Mouse (Mus musculus): ENCODE results near the gene Tex22.

Tex22 gene

DNA sequence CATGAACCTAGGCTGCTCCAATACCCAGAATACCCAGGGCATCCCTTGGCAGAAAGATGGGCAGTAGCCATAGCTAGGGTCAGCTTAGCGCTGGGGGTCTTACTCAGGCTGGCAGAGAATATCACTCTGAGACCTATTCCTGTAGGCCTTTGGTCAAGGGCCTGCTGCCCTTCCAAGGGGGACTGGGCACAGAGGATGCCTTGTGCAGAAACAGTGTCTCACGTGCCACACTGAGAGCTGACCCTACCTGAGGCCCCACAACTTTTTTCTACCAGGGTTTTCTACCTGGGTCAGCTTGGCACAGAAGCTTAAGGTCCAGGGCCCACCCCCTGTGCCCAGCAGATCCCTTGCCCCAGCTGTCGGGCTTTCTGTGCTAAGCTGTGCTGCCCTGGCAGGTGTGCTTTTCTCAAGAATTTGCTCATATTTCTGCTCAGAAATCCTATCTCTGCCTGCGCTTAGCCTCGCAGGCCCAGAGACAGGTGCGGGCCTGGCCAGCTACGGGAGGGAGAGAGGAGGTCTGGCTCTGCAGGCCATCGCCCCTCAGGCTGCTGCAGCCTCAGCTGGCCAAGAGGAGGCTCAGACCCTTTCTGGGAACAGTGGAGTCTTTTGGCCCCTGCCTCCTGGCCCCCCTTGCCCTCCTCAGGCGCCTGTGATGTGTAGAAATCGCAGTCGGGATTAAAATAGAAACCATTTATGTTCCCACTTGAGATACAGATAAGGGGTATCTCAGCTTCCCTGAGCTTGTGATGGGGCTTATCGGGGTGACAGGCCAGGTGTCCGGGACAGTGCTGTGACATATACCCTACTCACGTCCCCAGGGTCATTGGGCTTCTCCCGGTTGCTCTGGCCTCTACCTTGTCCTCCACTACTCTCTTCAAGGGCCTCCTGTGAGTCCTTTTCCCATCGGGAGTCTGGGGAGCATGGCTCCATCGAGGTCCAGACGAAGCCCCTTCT is 63.2 kb downstream of the Tex22 start:
- DNase-seq (ENCODE audit: low read depth, low spot score): no peak

DNA sequence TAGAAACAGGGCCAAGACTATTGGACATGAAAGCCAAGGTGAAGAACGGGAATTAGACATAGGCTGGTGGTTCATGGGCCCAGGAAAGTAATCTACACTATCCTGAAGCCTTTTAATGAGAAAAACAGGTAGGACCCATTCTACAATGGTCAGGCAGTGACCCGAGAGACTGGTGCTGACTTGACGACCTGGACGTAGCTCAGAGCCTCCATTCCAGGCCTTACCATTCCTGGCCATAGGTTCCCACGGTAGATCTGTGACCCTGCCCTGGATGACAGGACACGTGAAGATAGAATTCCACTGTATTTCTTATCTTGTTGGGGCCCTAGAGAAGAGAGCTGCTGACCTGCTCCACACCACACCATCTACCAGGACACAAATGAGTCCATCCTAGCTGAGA is 64.0 kb downstream of the Tex22 start:
- DNase-seq (ENCODE audit: low read depth, low spot score): no peak
